Mouse (Mus musculus) cerebral cortex, adult 2 months (tissue): ENCODE data around the gene Ccdc124.

Experiments used
- WGBS: fragments of 180-500 bp; shearing (Covaris S2); methylation state at CpG from one replicate; pipeline ENCODE4 v1.1.7; 2018; 5-methylcytosine and 5-hydroxymethylcytosine counted together

The Ccdc124 gene

GRCm38 (mm10) chr8:70873364-70873985 lies at the start of gene Ccdc124:
Gene Ccdc124, minus strand, starts transcription at chr8:70873935.
- WGBS: 2% methylated on average over 46 of the region's 46 CpGs

GRCm38 (mm10) chr8:70920049-70920922 lies 46.6 kb upstream of the Ccdc124 start:
- whole genome bisulfite sequencing: 84% methylated on average over 9 of the region's 9 CpGs

DNA sequence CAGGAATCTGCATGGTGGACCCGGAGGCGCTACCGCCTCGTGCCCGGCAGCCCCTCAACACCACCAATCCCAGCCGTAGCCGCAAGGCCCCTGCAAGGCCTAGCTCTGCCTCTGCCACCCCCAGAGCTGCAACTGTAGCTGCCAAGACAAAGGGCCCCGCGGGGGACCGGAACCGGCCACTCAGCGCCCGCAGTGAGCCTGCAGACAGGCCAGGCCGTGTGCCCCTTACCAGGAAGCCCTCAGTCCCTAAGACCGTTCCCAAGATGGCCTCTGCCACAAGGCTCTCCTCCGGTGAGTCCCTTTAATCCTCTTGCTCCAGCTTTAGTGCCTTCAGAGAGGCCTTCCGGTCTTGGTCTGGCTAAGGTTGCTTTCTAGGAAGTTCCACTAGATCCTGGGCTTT lies 41.0 kb upstream of the Ccdc124 start:
- WGBS: 85% methylated on average over 17 of the region's 17 CpGs

DNA sequence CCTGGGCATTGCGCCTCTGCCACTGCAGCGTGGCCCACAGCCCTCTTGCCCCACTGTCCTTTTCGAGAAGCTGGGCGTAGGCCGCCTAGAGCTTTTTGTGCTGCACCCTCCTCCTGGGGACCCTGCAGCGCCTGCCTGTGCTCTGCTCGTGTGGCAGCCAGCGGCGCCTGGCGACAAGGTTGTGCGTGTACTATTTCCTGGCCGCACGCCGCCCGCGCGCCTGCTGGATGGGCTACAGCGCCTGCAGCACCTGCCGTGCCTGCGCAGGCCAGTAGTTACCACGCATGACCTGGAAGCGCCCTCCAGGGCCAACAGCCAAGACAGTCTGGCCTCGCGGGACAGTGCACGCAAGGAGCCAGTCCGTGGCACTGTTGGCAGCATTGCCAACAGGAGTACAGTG lies 39.8 kb upstream of the Ccdc124 start:
- WGBS: 92% methylated on average over 26 of the region's 26 CpGs

- WGBS: 88% methylated on average over 30 of the region's 30 CpGs
These were observed 39.2 kb upstream of the Ccdc124 start for GRCm38 (mm10) chr8:70912955-70913354.

- 77% methylated on average over 5 of the region's 5 CpGs for WGBS
These were observed 37.9 kb upstream of the Ccdc124 start for GRCm38 (mm10) chr8:70911596-70911995.

GRCm38 (mm10) chr8:70907518-70907917 lies 33.8 kb upstream of the Ccdc124 start:
- 76% methylated on average over 2 of the region's 2 CpGs for WGBS

- under 1% methylated on average over 85 of the region's 86 CpGs for WGBS
These were observed 32.3 kb upstream of the Ccdc124 start, which contains the start of gene Map1s for GRCm38 (mm10) chr8:70905831-70906736. Gene Map1s, plus strand, starts transcription at chr8:70905932.

- 7% methylated on average over 8 of the region's 8 CpGs for WGBS
These were observed 31.7 kb upstream of the Ccdc124 start for GRCm38 (mm10) chr8:70905463-70905830.

DNA sequence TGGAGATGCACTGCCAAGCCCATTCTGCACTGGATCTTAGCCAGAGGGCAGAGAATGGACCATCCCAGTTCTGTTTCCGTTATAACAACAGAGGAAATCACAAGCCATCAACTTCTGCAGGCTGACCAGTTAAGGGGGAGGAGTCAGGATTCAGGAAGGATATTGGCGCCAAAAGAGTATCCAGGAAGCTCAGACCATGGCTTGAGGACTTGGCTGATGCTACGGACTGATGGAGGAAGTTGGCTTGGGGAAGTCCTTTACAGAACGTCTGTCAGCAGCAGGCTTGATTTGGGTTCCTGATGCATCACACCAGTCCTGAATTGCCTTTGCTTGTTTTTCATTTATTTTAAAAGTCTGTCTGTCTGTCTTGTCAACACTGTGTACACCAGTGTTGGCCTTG lies 30.8 kb upstream of the Ccdc124 start:
- WGBS: 60% methylated on average over 4 of the region's 4 CpGs

GRCm38 (mm10) chr8:70903112-70903511 lies 29.4 kb upstream of the Ccdc124 start:
- 58% methylated on average over 4 of the region's 4 CpGs for WGBS

DNA sequence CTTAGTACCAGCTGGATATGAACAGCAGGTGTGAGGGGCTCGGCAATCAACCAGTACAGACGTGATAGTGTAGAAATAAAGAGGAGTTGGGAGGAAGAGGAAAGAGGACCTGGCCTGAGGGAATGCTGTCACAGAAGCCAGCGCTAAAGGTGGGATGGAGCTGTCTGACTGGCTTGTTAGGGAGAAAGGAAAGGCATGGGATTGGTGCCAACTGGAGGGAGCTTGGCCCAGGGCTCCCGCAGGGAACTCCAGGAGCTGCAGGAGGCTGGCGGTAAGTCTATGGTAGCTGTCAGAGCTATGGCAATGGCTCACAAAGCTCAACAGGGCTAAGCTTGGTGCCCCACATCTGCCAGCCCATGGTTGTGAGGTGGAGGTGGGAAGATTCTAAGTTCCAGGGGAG lies 28.5 kb upstream of the Ccdc124 start:
- WGBS: 36% methylated on average over 5 of the region's 5 CpGs

- WGBS: 82% methylated on average over 2 of the region's 2 CpGs
These were observed 27.2 kb upstream of the Ccdc124 start for GRCm38 (mm10) chr8:70900872-70901387.

DNA sequence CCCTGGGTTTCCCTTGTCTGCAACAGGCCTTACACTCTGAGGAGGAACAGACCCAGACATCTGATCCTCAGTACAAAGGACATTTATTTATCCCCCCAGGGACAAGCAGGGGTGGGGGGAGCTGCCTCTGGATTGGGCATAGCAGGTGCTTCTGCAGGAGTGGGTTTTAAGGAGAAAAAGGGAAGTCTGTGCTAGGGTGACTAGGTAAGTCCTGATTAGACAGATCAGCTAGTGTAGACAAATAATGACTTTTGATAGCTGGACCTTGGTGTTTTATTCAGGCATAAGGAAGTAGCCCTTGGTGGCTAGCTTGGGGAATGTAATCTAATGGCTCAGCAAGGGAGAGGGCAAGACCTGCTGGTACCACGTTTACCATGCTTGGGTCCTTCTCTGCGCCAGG lies 25.5 kb upstream of the Ccdc124 start:
- 73% methylated on average over 2 of the region's 2 CpGs for WGBS

GRCm38 (mm10) chr8:70898661-70899198 lies 25.0 kb upstream of the Ccdc124 start:
- WGBS: 39% methylated on average over 2 of the region's 2 CpGs

GRCm38 (mm10) chr8:70897681-70898413 lies 24.1 kb upstream of the Ccdc124 start:
- WGBS: 0% methylated on average over 20 of the region's 20 CpGs

DNA sequence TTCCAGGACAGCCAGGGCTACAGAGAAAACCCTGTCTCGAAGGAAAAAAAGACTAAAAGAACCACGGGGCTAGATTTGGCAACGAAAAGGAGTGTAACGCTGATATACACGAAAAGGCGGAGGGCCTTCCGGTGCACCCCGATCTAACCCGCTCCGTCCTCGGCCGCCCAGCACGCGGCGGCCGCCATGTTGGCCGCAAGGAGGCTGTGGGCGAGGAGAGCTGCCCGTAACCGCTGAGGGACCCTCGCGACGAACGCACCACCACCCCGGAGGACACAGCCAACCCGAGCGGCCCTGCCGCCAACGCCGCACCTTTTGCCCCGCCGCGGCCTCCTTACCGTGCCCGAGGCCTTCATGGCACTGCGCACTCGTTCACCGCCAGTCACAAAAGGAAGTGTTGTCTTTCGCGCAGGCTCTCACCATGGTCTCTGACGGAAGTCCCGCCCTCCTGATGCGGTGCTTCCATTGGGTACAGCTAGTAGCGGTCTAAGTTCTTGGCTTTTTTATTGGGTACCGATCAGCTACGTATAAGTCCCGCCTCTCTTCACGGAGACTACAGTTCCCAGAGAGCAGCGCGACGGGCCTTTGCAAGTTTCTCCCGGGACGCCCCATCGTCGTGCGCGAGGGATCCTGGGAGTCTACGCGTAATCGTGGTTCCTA lies 23.4 kb upstream of the Ccdc124 start, which contains the start of gene Rpl18a:
Gene Rpl18a, minus strand, starts transcription at position 392 of the 660 bp plus-strand sequence.
- under 1% methylated on average over 60 of the region's 60 CpGs for WGBS

GRCm38 (mm10) chr8:70896316-70897020 lies 22.7 kb upstream of the Ccdc124 start:
- 2% methylated on average over 25 of the region's 25 CpGs for WGBS

DNA sequence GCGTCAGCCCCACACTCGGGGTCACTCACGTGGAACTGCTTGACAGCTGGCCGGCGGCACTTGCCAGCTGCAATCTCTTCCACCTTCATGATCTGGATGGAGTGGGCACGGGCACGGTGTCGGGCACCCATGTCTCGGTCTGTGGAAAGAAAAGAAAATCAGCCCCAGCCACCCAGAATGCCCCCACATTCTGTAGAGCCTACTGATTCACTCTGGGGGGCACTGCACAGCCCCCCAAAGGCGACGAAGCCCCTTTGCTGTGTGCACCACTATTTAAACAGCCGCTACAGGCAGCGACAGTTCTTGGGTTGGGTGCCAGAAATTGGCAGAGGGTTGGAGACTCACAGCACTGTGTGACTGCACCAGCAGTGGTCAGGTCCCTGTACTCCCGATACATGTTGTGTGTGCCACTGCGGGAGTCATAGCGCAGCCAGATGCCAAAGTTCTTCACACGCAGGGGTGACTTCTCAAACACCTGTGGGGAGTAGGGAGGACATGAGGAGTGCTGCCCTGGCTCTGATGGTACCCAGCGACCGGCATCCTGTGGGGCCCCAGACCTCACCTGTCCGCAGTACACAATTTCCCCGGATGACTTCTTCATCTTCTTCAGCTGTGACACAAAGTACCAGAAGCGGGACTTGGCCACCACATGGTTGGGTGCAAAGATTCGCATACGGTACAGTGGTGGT lies 22.0 kb upstream of the Ccdc124 start:
- 69% methylated on average over 24 of the region's 24 CpGs for WGBS
